ENCODE assay signal across 11 mouse cellular contexts in the genomic region with DNA sequence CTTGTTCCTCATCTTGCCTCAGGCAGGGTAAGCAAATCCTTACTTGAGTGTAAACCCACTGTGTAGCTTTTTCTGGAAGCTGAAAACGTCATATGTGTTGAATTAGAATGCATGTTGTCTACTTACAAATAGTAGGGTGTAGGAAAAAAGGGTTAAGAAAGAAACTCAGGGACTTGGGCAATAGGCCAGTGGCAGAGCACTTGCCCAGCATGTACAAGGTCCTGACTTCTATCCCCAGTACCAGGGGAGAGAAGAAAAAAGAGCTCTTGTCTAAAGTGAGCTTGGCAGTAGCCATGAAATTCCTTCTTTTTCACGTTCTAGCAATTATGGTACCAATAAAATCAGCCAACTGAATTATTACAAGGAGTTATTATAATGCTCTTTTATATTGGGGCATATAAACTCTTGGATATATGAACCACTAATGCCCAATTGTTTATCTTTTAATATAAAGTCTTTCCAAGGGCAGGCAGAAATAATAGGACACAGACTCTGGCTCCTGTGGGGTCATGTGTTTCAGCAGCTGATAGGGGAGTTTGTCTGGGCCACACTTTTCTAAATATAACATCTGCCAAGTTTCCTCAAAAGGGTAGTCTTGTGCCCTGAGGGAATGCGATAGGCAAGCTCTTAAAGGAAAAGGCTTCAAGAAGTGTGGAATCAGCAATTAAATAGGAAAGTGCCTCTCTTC.
A peak's percentile ranks its signal among the peaks of the same experiment; 100 is the strongest.
DNase-seq lines count a peak whose midpoint lies in the region; ATAC-seq lines count a peak whose summit lies in the region.
"Had no signal": no experiment of that assay in that cellular context is flagged by ENCODE, and none has a peak within 500 bp of the region (broad histone marks: within the 10 kb centered on the region; RNA-seq: fewer than 3 reads in every experiment).

No protein-coding gene starts in this region.

- no peak overlapping the region for H3K9ac ChIP-seq in liver, embryonic 11.5 days (ENCODE audit: low read depth, low read length)
- H3K9ac ChIP-seq in liver, embryonic 12.5 days: no peak overlapping the region
- no peak overlapping the region for H3K9ac ChIP-seq in intestine, embryonic 16.5 days (ENCODE audit: low read depth, low read length)
- H3K9ac ChIP-seq: forebrain, embryonic 13.5 days; midbrain, embryonic 12.5 days had no signal

- no peak overlapping the region for H3K4me2 ChIP-seq in liver, embryonic 11.5 days
- no peak overlapping the region for H3K4me2 ChIP-seq in liver, embryonic 12.5 days
- H3K4me2 ChIP-seq in intestine, embryonic 16.5 days (ENCODE audit: low read depth, low read length): 0 out of 2 replicates have a peak overlapping the region, but pooled peaks have one; percentile 25
- H3K4me2 ChIP-seq: forebrain, embryonic 13.5 days; midbrain, embryonic 12.5 days had no signal

- H3K4me3 ChIP-seq in liver, embryonic 11.5 days (ENCODE audit: low read depth, low read length): no peak overlapping the region
- no peak overlapping the region for H3K4me3 ChIP-seq in liver, embryonic 12.5 days
- H3K4me3 ChIP-seq in intestine, embryonic 16.5 days (ENCODE audit: low read length): no peak overlapping the region
- H3K4me3 ChIP-seq: forebrain, embryonic 13.5 days; midbrain, embryonic 12.5 days had no signal

- no peaks in the 10 kb centered on the region for H3K36me3 ChIP-seq in liver, embryonic 11.5 days (ENCODE audit: control insufficient read depth, insufficient read depth, low read length)
- no peaks in the 10 kb centered on the region for H3K36me3 ChIP-seq in liver, embryonic 12.5 days
- no peaks in the 10 kb centered on the region for H3K36me3 ChIP-seq in intestine, embryonic 16.5 days (ENCODE audit: control insufficient read depth, insufficient read depth, low read length)
- H3K36me3 ChIP-seq: midbrain, embryonic 12.5 days had no signal

- peak; percentile 41; the same call in 1 of the 2 replicates for ATAC-seq in liver, embryonic 11.5 days (replicated peaks; ENCODE audit: low FRiP score)
- ATAC-seq in liver, embryonic 12.5 days: no peak
- ATAC-seq in intestine, embryonic 16.5 days: peak; percentile 6
- ATAC-seq: forebrain, embryonic 13.5 days had no signal

- H3K27me3 ChIP-seq in liver, embryonic 11.5 days (replicated peaks; ENCODE audit: control insufficient read depth, insufficient read depth, low read length): no peaks in the 10 kb centered on the region
- no peaks in the 10 kb centered on the region for H3K27me3 ChIP-seq in liver, embryonic 12.5 days (replicated peaks)
- H3K27me3 ChIP-seq in intestine, embryonic 16.5 days (replicated peaks; ENCODE audit: control insufficient read depth, insufficient read depth, low read length): no peaks in the 10 kb centered on the region
- H3K27me3 ChIP-seq: forebrain, embryonic 13.5 days; midbrain, embryonic 12.5 days had no signal

- peak; percentile 36 for DNase-seq in adrenal gland, postnatal 10 days
- DNase-seq in adrenal gland, postnatal 4 days (ENCODE audit: low spot score in 2 of 2): no peak
- no peak for DNase-seq in liver, embryonic 11.5 days (ENCODE audit: low spot score)
- DNase-seq in skeletal muscle tissue, adult 2 months (ENCODE audit: low read depth, low spot score): peak; percentile 13
- no peak for DNase-seq in left cerebral cortex, postnatal 10 days (ENCODE audit: extremely low spot score in 1 of 2, low spot score in 2 of 2)
- DNase-seq in right cerebral cortex, adult 18-20 months: no peak
- DNase-seq: cerebellum, postnatal 14 days had no signal

- no peaks in the 10 kb centered on the region for H3K4me1 ChIP-seq in liver, embryonic 11.5 days (replicated peaks; ENCODE audit: control insufficient read depth, insufficient read depth, low read length)
- H3K4me1 ChIP-seq in liver, embryonic 12.5 days: 0 out of 2 replicates have a peak, but pooled peaks cover 7% of the 10 kb centered on the region
- H3K4me1 ChIP-seq in intestine, embryonic 16.5 days (ENCODE audit: control insufficient read depth, insufficient read depth, low read length): peaks cover 11% of the 10 kb centered on the region
- H3K4me1 ChIP-seq: forebrain, embryonic 13.5 days; midbrain, embryonic 12.5 days had no signal

- intact Hi-C loops in left cerebral cortex, postnatal 10 days (cut with DNase I): no loop called here

- WGBS in liver, embryonic 11.5 days: 62% methylated on average over 3 of the region's 3 CpGs
- WGBS in liver, embryonic 12.5 days (ENCODE audit: insufficient replicate concordance): 50% methylated on average over 3 of the region's 3 CpGs
- WGBS in intestine, embryonic 16.5 days: 39% methylated on average over 3 of the region's 3 CpGs

- no peaks in the 10 kb centered on the region for H3K9me3 ChIP-seq in liver, embryonic 11.5 days (ENCODE audit: control insufficient read depth, low read length)
- H3K9me3 ChIP-seq in liver, embryonic 12.5 days (replicated peaks): no peaks in the 10 kb centered on the region
- no peaks in the 10 kb centered on the region for H3K9me3 ChIP-seq in intestine, embryonic 16.5 days (ENCODE audit: control insufficient read depth, low read length)
- H3K9me3 ChIP-seq: forebrain, embryonic 13.5 days; midbrain, embryonic 12.5 days had no signal

- no peak overlapping the region for H3K27ac ChIP-seq in liver, embryonic 11.5 days (ENCODE audit: low read depth, low read length)
- no peak overlapping the region for H3K27ac ChIP-seq in liver, embryonic 12.5 days
- H3K27ac ChIP-seq in intestine, embryonic 16.5 days (ENCODE audit: low read length): peak overlapping the region; percentile 85
- H3K27ac ChIP-seq: forebrain, embryonic 13.5 days; midbrain, embryonic 12.5 days had no signal

Comparison
In these comparisons a context has a peak if more than half of its experiments do, and no peak if none do; other contexts are left out.
1. DNase-seq: peak in adrenal gland, postnatal 10 days (single experiment) and skeletal muscle tissue, adult 2 months (single experiment); none in adrenal gland, postnatal 4 days (0 of 2), liver, embryonic 11.5 days (single experiment), left cerebral cortex, postnatal 10 days (0 of 2) and right cerebral cortex, adult 18-20 months (single experiment).